ENCODE assay signal across 25 mouse cellular contexts in the genomic region with DNA sequence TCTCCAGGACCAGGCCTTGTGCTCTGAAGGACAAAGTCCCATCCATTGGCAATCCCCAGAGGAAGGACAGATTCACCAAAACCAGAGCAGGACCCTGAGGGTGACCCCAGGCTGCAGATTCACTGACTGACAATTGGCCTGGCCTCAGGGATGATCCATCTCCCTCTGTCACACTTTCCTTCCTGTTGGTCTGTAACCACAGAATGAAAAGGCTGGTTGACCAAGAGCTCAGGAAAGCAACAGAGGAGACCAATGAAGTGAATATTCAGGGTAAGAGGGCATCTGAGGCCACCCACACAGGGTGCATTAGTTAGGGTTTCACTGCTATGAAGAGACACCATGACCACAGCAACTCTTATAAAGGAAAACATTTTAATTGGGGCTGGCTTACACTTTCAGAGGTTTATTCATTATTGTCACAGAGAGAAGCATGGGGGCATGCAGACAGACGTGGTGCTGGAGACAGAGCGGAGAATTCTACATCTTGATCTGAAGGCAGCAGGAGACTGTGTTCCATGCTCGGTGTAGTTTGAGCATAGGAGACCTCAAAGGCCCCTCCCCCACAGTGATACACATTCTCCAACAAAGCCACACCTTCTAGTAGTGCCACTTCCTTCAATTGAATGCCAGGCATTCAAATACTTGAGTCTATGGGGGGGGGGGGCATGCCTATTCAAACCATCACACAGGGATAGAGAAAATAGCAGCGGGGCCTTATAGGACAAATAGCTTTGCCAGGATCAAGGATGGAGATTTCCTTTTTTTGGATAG. TPM values are rescaled to one million over a fixed set of nuclear protein-coding genes. Genes with fewer than 3 reads are reported as not detected.
DNase-seq lines count a peak whose midpoint lies in the region; ATAC-seq lines count a peak whose summit lies in the region.
"Had no signal": no experiment of that assay in that cellular context is flagged by ENCODE, and none has a peak within 500 bp of the region (broad histone marks: within the 10 kb centered on the region; RNA-seq: fewer than 3 reads in every experiment).

No protein-coding gene starts in this region.

- H3K4me3 ChIP-seq in midbrain, embryonic 11.5 days (ENCODE audit: low read depth, low read length): no peak overlapping the region
- no peak overlapping the region for H3K4me3 ChIP-seq in midbrain, embryonic 16.5 days (ENCODE audit: low read depth, low read length)
- H3K4me3 ChIP-seq: embryonic facial prominence, embryonic 12.5 days; embryonic facial prominence, embryonic 15.5 days; gastrocnemius, adult 2 months; hindbrain, embryonic 10.5 days; hindbrain, embryonic 13.5 days; intestine, embryonic 15.5 days had no signal

- no peak for ATAC-seq in midbrain, embryonic 11.5 days (ENCODE audit: low FRiP score)
- no peak for ATAC-seq in midbrain, embryonic 16.5 days
- ATAC-seq in granulocyte monocyte progenitor cell, adult 5-6 weeks (replicated peaks; ENCODE audit: poor library complexity, severe bottlenecking): peak; percentile 53
- ATAC-seq: forebrain, embryonic 14.5 days; forebrain, postnatal 0 days; hindbrain, embryonic 16.5 days; intestine, embryonic 15.5 days; Patski had no signal

- H3K36me3 ChIP-seq in midbrain, embryonic 11.5 days (ENCODE audit: control insufficient read depth, insufficient read depth, low read length): no peaks in the 10 kb centered on the region
- no peaks in the 10 kb centered on the region for H3K36me3 ChIP-seq in midbrain, embryonic 16.5 days (ENCODE audit: control insufficient read depth, insufficient read depth, low read length)
- H3K36me3 ChIP-seq: embryonic facial prominence, embryonic 12.5 days; embryonic facial prominence, embryonic 15.5 days; G1E; hindbrain, embryonic 10.5 days; hindbrain, embryonic 13.5 days; intestine, embryonic 15.5 days had no signal

- H3K9ac ChIP-seq in midbrain, embryonic 11.5 days (ENCODE audit: low read length): no peak overlapping the region
- no peak overlapping the region for H3K9ac ChIP-seq in midbrain, embryonic 16.5 days (ENCODE audit: low read depth, low read length)
- H3K9ac ChIP-seq: embryonic facial prominence, embryonic 12.5 days; embryonic facial prominence, embryonic 15.5 days; forebrain, postnatal 0 days; hindbrain, embryonic 13.5 days; intestine, embryonic 15.5 days had no signal

- peaks cover 10% of the 10 kb centered on the region for H3K4me1 ChIP-seq in midbrain, embryonic 11.5 days (ENCODE audit: control insufficient read depth, insufficient read depth, low read length)
- H3K4me1 ChIP-seq in midbrain, embryonic 16.5 days (ENCODE audit: control insufficient read depth, insufficient read depth, low read length): no peaks in the 10 kb centered on the region
- H3K4me1 ChIP-seq: embryonic facial prominence, embryonic 12.5 days; embryonic facial prominence, embryonic 15.5 days; intestine, embryonic 15.5 days had no signal

- 89% methylated on average over 4 of the region's 4 CpGs for WGBS in midbrain, embryonic 11.5 days
- WGBS in midbrain, embryonic 16.5 days: 82% methylated on average over 4 of the region's 4 CpGs

- peak; percentile 49 for DNase-seq in midbrain, embryonic 11.5 days (ENCODE audit: low spot score, missing footprints)
- DNase-seq in R1 (ENCODE audit: low read depth, low spot score): peak; percentile 37
- no peak for DNase-seq in gastrocnemius, adult 8-10 months (ENCODE audit: low spot score in 2 of 2)
- no peak for DNase-seq in lung, postnatal 10 days
- DNase-seq: adrenal gland, postnatal 10 days; adrenal gland, postnatal 36 days; cerebellum, adult 18-20 months; cerebellum, adult 9-10 months; cerebellum, postnatal 14 days; forebrain, postnatal 0 days; gastrocnemius, adult 2 months; gastrocnemius, postnatal 25 days; heart, postnatal 36 days had no signal

- H3K27me3 ChIP-seq in midbrain, embryonic 11.5 days (ENCODE audit: control insufficient read depth, insufficient read depth, low read length): peaks cover 3% of the 10 kb centered on the region
- H3K27me3 ChIP-seq in midbrain, embryonic 16.5 days (ENCODE audit: control insufficient read depth, insufficient read depth, low read depth, low read length): no peaks in the 10 kb centered on the region
- H3K27me3 ChIP-seq: embryonic facial prominence, embryonic 15.5 days had no signal

- no peak overlapping the region for H3K27ac ChIP-seq in midbrain, embryonic 11.5 days (ENCODE audit: low read depth, low read length)
- no peak overlapping the region for H3K27ac ChIP-seq in midbrain, embryonic 16.5 days (ENCODE audit: low read length)
- H3K27ac ChIP-seq: embryonic facial prominence, embryonic 12.5 days; embryonic facial prominence, embryonic 15.5 days; gastrocnemius, adult 2 months; hindbrain, embryonic 10.5 days; hindbrain, embryonic 13.5 days; intestine, embryonic 15.5 days had no signal

- H3K9me3 ChIP-seq in midbrain, embryonic 11.5 days (ENCODE audit: control insufficient read depth, low read length): no peaks in the 10 kb centered on the region
- H3K9me3 ChIP-seq in midbrain, embryonic 16.5 days (replicated peaks; ENCODE audit: control insufficient read depth, low read length, poor library complexity, severe bottlenecking): no peaks in the 10 kb centered on the region
- H3K9me3 ChIP-seq: embryonic facial prominence, embryonic 12.5 days; embryonic facial prominence, embryonic 15.5 days; G1E; hindbrain, embryonic 10.5 days; hindbrain, embryonic 13.5 days; intestine, embryonic 15.5 days had no signal

- H3K4me2 ChIP-seq in midbrain, embryonic 11.5 days: no peak overlapping the region
- no peak overlapping the region for H3K4me2 ChIP-seq in midbrain, embryonic 16.5 days (ENCODE audit: low read length)
- H3K4me2 ChIP-seq: embryonic facial prominence, embryonic 12.5 days; embryonic facial prominence, embryonic 15.5 days; heart, embryonic 11.5 days; hindbrain, embryonic 13.5 days; intestine, embryonic 15.5 days had no signal

RNA-seq across cellular contexts. Expression of gene Tnpo3, which starts 26.8 kb away (rescaled TPM):
- 120 and 127 TPM in 2 replicates for polyA plus RNA-seq in midbrain, embryonic 11.5 days (2014; fragmentation: Nextera tagmentation; extraction: Ambion mirVana)
- 92.5 and 97.6 TPM in 2 replicates for polyA plus RNA-seq in midbrain, embryonic 16.5 days (2015; fragmentation: Nextera tagmentation; extraction: Ambion mirVana)
- 66.4 and 89.6 TPM in 2 replicates for total RNA-seq in granulocyte monocyte progenitor cell, adult 5-6 weeks (2014; fragmentation: Nextera tagmentation)
- 74.5 and 77.2 TPM in 2 replicates for total RNA-seq in granulocyte monocyte progenitor cell, adult 5-6 weeks (2017)
- 10 to 100 TPM; 32.7 to 36.9 (median 35.4) TPM for total RNA-seq in gastrocnemius, adult 8-10 months (2022)

RNA-seq across cellular contexts. Expression of gene Tspan33, which starts 57.5 kb away (rescaled TPM):
- 4.9 and 6.8 TPM in 2 replicates for polyA plus RNA-seq in midbrain, embryonic 11.5 days (2014; fragmentation: Nextera tagmentation; extraction: Ambion mirVana)
- 10.1 and 10.3 TPM in 2 replicates for polyA plus RNA-seq in midbrain, embryonic 16.5 days (2015; fragmentation: Nextera tagmentation; extraction: Ambion mirVana)
- total RNA-seq in granulocyte monocyte progenitor cell, adult 5-6 weeks (2014; fragmentation: Nextera tagmentation): 0.24 and 0.98 TPM in 2 replicates
- total RNA-seq in granulocyte monocyte progenitor cell, adult 5-6 weeks (2017): 1.5 TPM in 1 of 2 replicates, not detected in the other
- total RNA-seq in gastrocnemius, adult 8-10 months (2022): 1 to 10 TPM; 1.7 to 2.7 (median 2.5) TPM

Comparison
In these comparisons a context has a peak if more than half of its experiments do, and no peak if none do; other contexts are left out.
1. DNase-seq: peak in midbrain, embryonic 11.5 days (single experiment) and R1 (single experiment); none in gastrocnemius, adult 8-10 months (0 of 2) and lung, postnatal 10 days (single experiment).